Mouse (Mus musculus) thymus, adult 18-20 months (tissue): Measurements from ENCODE around the gene Phykpl.

Source experiments
- DNase-seq, 2 experiments: peaks; one replicate each; pipeline ENCODE4 v3.0.0; 2022; ENCODE audit warnings: mixed read lengths in 2 of 2

The Phykpl gene

DNA sequence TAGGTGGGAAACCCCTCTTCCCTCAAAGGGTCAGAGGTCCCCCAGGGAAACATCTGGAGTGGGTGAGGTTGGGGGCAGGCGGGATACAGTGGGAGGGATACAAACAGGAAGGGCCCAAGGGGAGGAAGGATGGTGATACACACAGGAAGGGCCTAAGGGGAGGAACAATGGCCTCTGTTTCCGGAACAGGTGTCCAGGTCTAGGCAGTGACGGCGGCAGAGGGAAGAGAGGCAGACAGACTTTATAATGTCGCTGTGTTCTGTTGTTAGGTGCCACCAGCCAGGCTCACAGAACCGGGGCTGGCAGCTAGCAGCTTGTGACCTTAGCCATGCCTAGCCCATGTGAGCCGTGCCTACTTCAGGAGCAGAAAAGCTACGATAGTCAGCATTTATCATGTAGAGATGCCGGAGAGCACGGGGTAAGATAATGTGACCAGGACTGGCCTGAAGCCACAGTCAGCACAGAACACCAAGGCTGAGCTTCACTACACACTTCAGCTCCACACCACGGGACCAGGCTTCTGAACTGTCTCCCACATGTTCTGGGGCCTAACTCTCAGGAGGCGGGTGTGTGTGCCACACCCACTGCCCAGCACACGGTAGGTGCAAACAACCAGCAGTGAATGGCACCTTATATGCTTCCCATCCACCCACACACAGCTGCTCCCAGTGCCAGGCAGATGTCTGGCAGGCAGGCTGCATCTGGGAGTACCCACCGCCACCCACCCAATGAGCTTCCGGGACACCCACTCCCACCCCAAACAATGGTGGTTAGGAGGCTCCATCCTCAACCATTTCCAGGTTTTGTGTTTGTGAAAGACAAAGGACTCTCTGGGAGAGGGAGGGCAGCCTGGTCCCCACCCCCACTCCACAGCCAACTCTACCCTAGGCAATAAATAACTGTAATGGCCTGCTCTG lies 62.5 kb downstream of the Phykpl start:
- peak in 1 of 2 experiments; percentile 39 for DNase-seq

DNA sequence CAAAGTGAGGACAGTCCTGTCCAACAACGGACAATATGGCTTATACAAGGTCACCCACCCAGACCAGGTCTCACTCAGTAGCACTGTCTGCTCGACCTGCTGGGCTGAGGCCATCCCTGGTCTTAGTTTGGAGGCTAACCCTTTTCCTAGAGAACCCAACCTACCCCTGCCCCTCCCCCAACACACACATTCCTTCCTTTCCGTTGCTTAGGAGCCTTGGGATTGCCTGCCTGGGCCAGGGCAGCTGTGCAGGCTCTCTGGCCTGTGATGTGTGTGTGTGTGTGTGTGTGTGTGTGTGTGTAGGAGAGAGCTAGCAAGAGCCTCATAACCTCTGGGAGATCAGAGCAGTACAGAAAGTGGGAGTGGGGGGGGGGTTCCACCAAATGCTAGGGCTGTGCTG lies 64.0 kb downstream of the Phykpl start:
- DNase-seq: no peak

DNA sequence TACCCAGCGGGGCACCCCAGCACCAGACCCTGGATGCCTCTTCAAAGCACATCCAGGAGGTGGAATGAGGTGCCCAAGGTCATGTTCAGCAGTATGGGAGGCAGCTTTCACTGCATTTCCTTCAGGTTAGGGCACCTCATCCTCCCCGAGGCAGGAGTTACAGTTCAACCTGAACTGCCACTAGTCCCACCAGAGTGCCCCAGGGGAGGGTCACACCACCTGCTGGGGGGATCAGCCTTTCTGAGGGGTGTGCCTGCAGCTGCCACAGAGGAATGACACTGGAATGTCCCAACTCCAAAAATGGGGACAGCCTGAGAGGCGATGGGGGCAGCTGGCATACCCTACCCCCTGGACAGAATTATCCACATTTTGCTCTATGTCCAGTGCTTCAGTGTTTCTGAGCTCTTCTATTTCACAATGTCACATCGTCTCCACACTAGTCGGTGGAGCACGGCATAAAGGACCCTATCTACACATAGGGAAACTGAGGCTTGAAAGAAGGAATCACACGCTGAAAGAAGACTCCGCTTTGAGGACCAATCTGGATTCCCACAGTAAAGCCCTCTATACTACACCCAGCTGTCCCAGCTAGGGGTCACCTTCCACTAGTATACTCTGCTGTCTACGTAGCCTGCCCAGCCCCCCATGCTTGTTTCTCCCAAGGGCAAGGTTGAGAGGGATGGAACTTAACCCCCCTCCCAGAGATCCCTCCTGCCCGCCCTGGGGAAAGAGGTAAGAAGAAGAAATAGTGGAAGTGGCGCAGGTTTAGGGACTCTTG lies 64.7 kb downstream of the Phykpl start:
- DNase-seq: no peak

DNA sequence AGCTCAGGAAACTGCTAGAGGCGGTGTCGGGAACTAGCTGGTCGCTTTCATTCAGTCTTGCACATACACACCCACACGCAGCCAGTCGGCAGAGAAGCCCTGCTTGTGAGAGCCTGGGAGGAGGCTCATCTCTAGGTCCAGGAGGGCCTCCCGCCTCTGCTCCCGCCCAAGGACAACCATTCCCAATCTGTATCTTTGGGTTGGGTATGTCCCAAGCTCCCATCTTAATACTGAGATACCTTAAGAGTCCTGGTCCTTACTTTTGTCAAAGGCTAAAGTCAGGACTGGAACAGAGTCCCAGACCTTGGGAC lies 65.3 kb downstream of the Phykpl start:
- no peak for DNase-seq

DNA sequence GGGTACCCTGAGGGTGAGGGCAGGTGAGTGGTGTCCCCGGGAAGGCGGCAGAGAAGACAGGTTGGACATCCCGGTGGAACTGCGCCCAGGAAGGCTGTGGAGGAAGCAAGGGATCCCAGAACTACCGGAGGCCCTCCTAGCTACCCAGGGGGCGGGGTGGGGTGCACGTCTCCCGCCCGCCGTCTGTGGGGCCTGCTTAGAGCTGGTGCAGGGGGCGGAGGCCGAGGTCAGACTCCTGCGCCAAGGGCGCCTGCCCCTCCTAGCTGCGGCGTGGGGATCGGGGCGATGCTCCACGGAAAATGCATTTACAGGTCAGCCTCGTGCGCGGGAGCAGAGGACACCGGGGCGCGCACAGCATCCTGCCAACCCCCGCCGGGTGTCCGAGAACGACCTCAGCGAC lies 65.7 kb downstream of the Phykpl start:
- peak in 1 of 2 experiments; percentile 57 for DNase-seq

DNA sequence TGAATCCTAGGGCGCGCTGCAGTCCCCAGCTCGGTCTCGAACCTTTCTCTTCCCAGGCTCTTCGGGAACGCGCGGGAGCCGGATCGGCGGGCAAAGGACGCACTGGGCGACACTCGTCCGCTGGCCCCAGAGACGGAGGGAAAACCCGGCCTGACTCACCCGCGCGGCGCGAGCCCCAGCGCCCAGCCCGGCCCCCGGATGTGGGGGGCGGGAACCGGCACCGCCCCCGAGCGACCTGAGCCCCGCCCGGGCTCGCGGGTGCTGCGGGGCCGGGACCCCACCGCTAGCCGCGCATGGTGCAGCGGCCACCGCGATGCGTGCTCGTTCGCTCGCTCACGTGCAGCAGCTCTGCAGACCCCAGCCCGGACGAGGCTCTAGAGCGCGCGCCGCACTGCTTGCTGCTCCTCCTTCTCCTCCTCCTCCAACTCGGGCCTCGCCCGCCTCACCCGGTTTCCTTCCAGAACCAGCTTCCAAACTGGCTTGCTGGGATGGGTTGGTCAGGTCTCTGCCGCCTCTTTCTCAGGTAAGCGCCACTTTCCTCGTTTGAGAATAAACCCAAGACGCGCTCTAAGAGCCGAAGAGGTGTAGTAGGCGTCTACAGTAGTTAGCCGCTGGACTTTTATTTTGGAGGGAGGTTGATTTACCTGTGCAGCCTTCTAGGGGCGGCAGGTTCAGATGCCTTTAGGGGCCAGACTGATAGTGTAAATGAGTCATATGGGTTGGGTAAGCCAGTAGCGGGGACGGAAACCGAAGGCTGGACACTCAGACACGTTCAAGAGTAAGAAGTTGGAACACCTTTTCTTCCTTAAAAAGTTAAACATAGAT lies 66.3 kb downstream of the Phykpl start, which contains the start of the genes N4bp3 and D930048N14Rik:
N4bp3 (minus strand) TSS at position 152 of the 825 bp plus-strand sequence.
D930048N14Rik (plus strand) TSS at position 264 of the 825 bp plus-strand sequence.
- peak; percentile 57 to 62 for DNase-seq

DNA sequence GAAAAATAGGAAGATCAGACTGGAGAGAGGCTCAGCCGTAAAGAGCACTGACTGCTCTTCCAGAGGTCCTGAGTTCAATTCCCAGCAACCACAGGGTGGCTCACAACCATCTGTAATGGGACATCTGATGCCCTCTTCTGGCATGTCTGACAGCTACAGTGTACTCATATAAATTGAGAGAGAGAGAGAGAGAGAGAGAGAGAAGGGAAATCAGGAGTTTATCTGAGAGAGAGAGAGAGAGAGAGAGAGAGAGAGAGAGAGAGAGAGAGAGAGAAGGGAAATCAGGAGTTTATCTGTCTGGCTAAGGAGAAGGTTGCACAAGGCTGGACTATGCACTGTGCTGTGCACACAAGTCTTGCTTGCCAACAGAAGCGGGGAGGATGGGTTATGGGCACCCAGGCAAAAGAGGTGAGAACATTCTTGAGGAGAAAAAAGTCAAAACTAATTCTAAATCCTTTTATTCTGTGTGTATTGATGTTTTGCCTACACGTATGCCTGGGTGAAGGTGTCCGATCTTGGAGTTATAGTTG lies 68.4 kb downstream of the Phykpl start:
- DNase-seq: no peak

DNA sequence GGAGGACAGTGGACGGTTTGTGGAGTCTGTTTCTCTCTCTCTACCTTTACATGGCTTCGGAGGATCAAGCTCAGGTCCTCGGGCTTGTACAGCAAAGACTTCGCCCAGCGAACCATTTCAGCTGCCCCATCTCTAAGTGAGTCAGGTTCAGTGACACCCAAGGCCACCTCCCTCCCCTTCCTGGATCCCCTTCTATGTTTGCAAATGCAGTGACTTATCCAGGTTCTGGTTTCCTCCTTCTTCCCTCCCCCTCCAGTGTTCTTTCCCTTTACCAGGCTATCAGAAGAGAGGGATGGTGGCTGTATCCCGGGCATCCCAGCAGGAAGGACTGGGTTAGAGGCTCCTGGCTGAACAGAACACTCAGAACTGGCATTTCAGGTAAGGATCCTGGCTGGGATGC lies 69.2 kb downstream of the Phykpl start:
- no peak for DNase-seq
